In the genomic region with DNA sequence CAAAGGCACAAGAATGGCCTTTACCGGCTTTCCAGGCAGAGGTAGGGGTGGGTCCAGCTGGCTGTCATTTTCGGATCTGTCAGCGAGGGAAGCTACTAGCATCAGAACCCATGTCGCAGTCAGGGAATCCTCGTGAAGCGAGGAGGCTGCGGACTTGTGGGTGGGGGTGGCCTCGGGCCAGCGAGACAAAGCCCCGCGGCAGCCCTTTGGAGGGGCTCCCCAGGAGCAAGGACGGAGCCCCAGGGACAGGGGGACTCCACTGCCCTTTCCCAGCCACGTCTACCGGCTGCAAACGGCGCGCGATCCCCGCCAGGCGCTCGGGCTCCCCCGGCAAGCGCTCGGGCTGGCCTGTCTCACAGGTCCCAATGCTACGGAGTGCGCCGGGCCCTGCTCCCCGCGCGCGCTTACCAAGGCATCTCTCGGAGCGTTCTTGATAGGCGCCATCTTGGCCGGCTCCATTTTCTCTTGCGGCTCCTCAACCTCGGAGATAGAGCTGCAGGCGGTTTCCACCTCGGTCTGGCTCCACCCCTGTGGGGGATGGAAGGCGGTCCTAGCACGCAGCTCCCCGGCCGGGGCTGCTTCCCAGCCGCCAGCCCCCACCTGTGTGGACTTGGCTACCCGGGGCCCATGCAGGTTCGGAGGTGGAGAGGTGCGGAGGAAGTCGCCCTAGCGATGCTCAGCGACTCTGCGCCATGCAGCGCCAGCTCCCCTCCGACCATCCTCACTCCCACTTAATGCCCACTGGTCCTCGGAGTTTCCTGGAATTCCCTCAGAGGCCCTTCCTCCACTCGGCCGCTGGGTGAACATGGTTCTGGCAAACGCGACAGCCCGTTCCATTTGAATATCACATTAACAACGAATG, we compare ENCODE assay signal across 8 mouse cellular contexts. TPM values are rescaled to one million over a fixed set of nuclear protein-coding genes. Genes with fewer than 3 reads are reported as not detected.
DNase-seq lines count a peak whose midpoint lies in the region; ATAC-seq and TF ChIP-seq lines count a peak whose summit lies in the region.

No protein-coding gene starts in this region.

- in situ Hi-C loops in CH12.LX (cut with MboI; ENCODE audit: low pct_ligation_motif_present, low pct_unique_long_range_greater_than_20kb, low sequenced_read_pairs) = no loop called here

- no peaks in the 10 kb centered on the region for H3K27me3 ChIP-seq in CH12.LX (replicated peaks)
- no peaks in the 10 kb centered on the region for H3K27me3 ChIP-seq in forebrain, embryonic 11.5 days (ENCODE audit: control insufficient read depth, insufficient read depth, low read length)
- H3K27me3 ChIP-seq in heart, embryonic 16.5 days (ENCODE audit: control insufficient read depth, insufficient read depth, low read length) = no peaks in the 10 kb centered on the region
- H3K27me3 ChIP-seq in liver, embryonic 14.5 days (ENCODE audit: control insufficient read depth, insufficient read depth, low read length) = no peaks in the 10 kb centered on the region
- H3K27me3 ChIP-seq in neural tube, embryonic 11.5 days (ENCODE audit: control insufficient read depth, insufficient read depth, low read length) = no peaks in the 10 kb centered on the region
- no peaks in the 10 kb centered on the region for H3K27me3 ChIP-seq in stomach, embryonic 16.5 days (ENCODE audit: control insufficient read depth, insufficient read depth, low read length)

- dilution Hi-C loops in CH12.LX (cut with MboI; ENCODE audit: extremely low pct_ligation_motif_present, extremely low pct_unique_long_range_greater_than_20kb, low sequenced_read_pairs) = no loop called here

- peak; percentile 94 for ATAC-seq in forebrain, embryonic 11.5 days (replicated peaks; ENCODE audit: low FRiP score)
- ATAC-seq in heart, embryonic 16.5 days (replicated peaks; ENCODE audit: extremely low read depth, insufficient read depth, low FRiP score) = peak; percentile 93
- ATAC-seq in liver, embryonic 14.5 days (ENCODE audit: insufficient read depth) = peak; percentile 94
- ATAC-seq in neural tube, embryonic 11.5 days (ENCODE audit: insufficient read depth, low FRiP score, low TSS enrichment) = peak; percentile 91
- peak; percentile 94 for ATAC-seq in stomach, embryonic 16.5 days (ENCODE audit: insufficient read depth, low FRiP score)

- H3K79me2 ChIP-seq in CH12.LX (replicated peaks; ENCODE audit: control insufficient read depth, extremely low read depth, insufficient read depth, poor library complexity, severe bottlenecking) = no peaks in the 10 kb centered on the region

- DNase-seq in CH12.LX (ENCODE audit: extremely low read depth) = peak; percentile 64
- peak; percentile 30 for DNase-seq in c-Kit-positive CD71-negative TER-119-negative erythroid progenitor cells, embryonic 14.5 days (ENCODE audit: low read depth)
- DNase-seq in forebrain, embryonic 11.5 days (ENCODE audit: low spot score) = peak; percentile 80
- peak; percentile 70 to 83 for DNase-seq in kidney, postnatal 36 days
- peak; percentile 42 to 55 (median 44) for DNase-seq in liver, embryonic 14.5 days (ENCODE audit: low read depth in 3 of 3, low spot score in 3 of 3)
- DNase-seq in neural tube, embryonic 11.5 days (ENCODE audit: low spot score) = peak; percentile 78

- H3K4me3 ChIP-seq in CH12.LX (replicated peaks in 1 of 3; ENCODE audit: low read depth in 2 of 3, low read length in 2 of 3, poor library complexity in 1 of 3) = peak overlapping the region; percentile 42 to 69 (median 61)
- peak overlapping the region; percentile 48 for H3K4me3 ChIP-seq in forebrain, embryonic 11.5 days (ENCODE audit: low read depth, low read length)
- H3K4me3 ChIP-seq in heart, embryonic 16.5 days (ENCODE audit: low read length) = peak overlapping the region; percentile 59
- peak overlapping the region; percentile 76 to 87 for H3K4me3 ChIP-seq in liver, embryonic 14.5 days (ENCODE audit: insufficient read depth in 1 of 2, low read depth in 2 of 2, low read length in 2 of 2)
- peak overlapping the region; percentile 56 for H3K4me3 ChIP-seq in neural tube, embryonic 11.5 days (ENCODE audit: low read depth, low read length)
- peak overlapping the region; percentile 62 for H3K4me3 ChIP-seq in stomach, embryonic 16.5 days (replicated peaks; ENCODE audit: low read length)

- H3K4me1 ChIP-seq in CH12.LX (ENCODE audit: control insufficient read depth in 1 of 2, insufficient read depth in 2 of 2) = no peaks in the 10 kb centered on the region
- H3K4me1 ChIP-seq in forebrain, embryonic 11.5 days (replicated peaks; ENCODE audit: control insufficient read depth, insufficient read depth, low read length) = no peaks in the 10 kb centered on the region
- no peaks in the 10 kb centered on the region for H3K4me1 ChIP-seq in heart, embryonic 16.5 days (ENCODE audit: control insufficient read depth, insufficient read depth, low read length)
- H3K4me1 ChIP-seq in liver, embryonic 14.5 days (replicated peaks; ENCODE audit: control insufficient read depth in 2 of 2, insufficient read depth in 2 of 2, low read length in 1 of 2) = no peaks in the 10 kb centered on the region; a peak in 1 of 4 replicates
- no peaks in the 10 kb centered on the region for H3K4me1 ChIP-seq in neural tube, embryonic 11.5 days (ENCODE audit: control insufficient read depth, insufficient read depth, low read length)
- H3K4me1 ChIP-seq in stomach, embryonic 16.5 days (ENCODE audit: control insufficient read depth, insufficient read depth, low read length) = no peaks in the 10 kb centered on the region

- no peak for TF ChIP-seq EP300 in CH12.LX (IDR thresholded peaks at IDR 0.05; ENCODE audit: low read length)
- no peak for TF ChIP-seq EP300 in liver, embryonic 14.5 days (IDR thresholded peaks at IDR 0.05; ENCODE audit: low read depth)

- peak overlapping the region; percentile 68 for H3K9ac ChIP-seq in CH12.LX (ENCODE audit: insufficient read depth, low read depth)
- H3K9ac ChIP-seq in forebrain, embryonic 11.5 days (ENCODE audit: low read length) = peak overlapping the region; percentile 68
- H3K9ac ChIP-seq in heart, embryonic 16.5 days (ENCODE audit: low read length) = peak overlapping the region; percentile 74
- peak overlapping the region; percentile 81 for H3K9ac ChIP-seq in liver, embryonic 14.5 days (replicated peaks)
- peak overlapping the region; percentile 74 for H3K9ac ChIP-seq in neural tube, embryonic 11.5 days (ENCODE audit: low read length)
- H3K9ac ChIP-seq in stomach, embryonic 16.5 days (ENCODE audit: low read length) = peak overlapping the region; percentile 82

- no peaks in the 10 kb centered on the region for H3K36me3 ChIP-seq in CH12.LX (replicated peaks in 1 of 2; ENCODE audit: control insufficient read depth in 1 of 2, insufficient read depth in 1 of 2, low read length in 1 of 2)
- no peaks in the 10 kb centered on the region for H3K36me3 ChIP-seq in forebrain, embryonic 11.5 days (ENCODE audit: control insufficient read depth, insufficient read depth, low read length)
- H3K36me3 ChIP-seq in heart, embryonic 16.5 days (ENCODE audit: control insufficient read depth, insufficient read depth) = no peaks in the 10 kb centered on the region
- no peaks in the 10 kb centered on the region for H3K36me3 ChIP-seq in liver, embryonic 14.5 days (replicated peaks; ENCODE audit: control insufficient read depth, insufficient read depth, low read depth)
- H3K36me3 ChIP-seq in neural tube, embryonic 11.5 days (ENCODE audit: control insufficient read depth, insufficient read depth, low read length) = no peaks in the 10 kb centered on the region
- H3K36me3 ChIP-seq in stomach, embryonic 16.5 days (ENCODE audit: control insufficient read depth, insufficient read depth, low read length) = no peaks in the 10 kb centered on the region

- TF ChIP-seq POLR2A in CH12.LX (IDR thresholded peaks at IDR 0.05; ENCODE audit: low read depth, low read length) = peak; percentile 50; the same call in 1 of the 2 replicates

- H3K4me2 ChIP-seq in CH12.LX (ENCODE audit: insufficient read depth, low read depth, poor library complexity, severe bottlenecking) = peak overlapping the region; percentile 7
- H3K4me2 ChIP-seq in forebrain, embryonic 11.5 days (ENCODE audit: low read depth, low read length, severe bottlenecking) = peak overlapping the region; percentile 49
- H3K4me2 ChIP-seq in heart, embryonic 16.5 days (ENCODE audit: low read depth, low read length) = peak overlapping the region; percentile 62
- H3K4me2 ChIP-seq in liver, embryonic 14.5 days (ENCODE audit: low read depth) = peak overlapping the region; percentile 70
- peak overlapping the region; percentile 43 for H3K4me2 ChIP-seq in neural tube, embryonic 11.5 days (ENCODE audit: low read depth)
- peak overlapping the region; percentile 51 for H3K4me2 ChIP-seq in stomach, embryonic 16.5 days (ENCODE audit: low read depth, low read length)

- no peak for TF ChIP-seq CTCF in CH12.LX (conservative IDR thresholded peaks at IDR 0.05 in 1 of 2, IDR thresholded peaks at IDR 0.05 in 1 of 2; ENCODE audit: low read depth in 2 of 2, low read length in 2 of 2)
- no peak for TF ChIP-seq CTCF in liver, embryonic 14.5 days (IDR thresholded peaks at IDR 0.05; ENCODE audit: low read depth)

- H3K9me3 ChIP-seq in CH12.LX (replicated peaks; ENCODE audit: low read length) = no peaks in the 10 kb centered on the region
- no peaks in the 10 kb centered on the region; the same call in 1 of the 2 replicates for H3K9me3 ChIP-seq in forebrain, embryonic 11.5 days (ENCODE audit: control insufficient read depth, low read length)
- H3K9me3 ChIP-seq in heart, embryonic 16.5 days (replicated peaks; ENCODE audit: control insufficient read depth, low read length) = peaks cover 3% of the 10 kb centered on the region; the same call in 1 of the 2 replicates
- no peaks in the 10 kb centered on the region; the same call in 1 of the 2 replicates for H3K9me3 ChIP-seq in liver, embryonic 14.5 days (ENCODE audit: control insufficient read depth, low read length)
- no peaks in the 10 kb centered on the region for H3K9me3 ChIP-seq in neural tube, embryonic 11.5 days (ENCODE audit: control insufficient read depth, low read length)
- peaks cover 6% of the 10 kb centered on the region for H3K9me3 ChIP-seq in stomach, embryonic 16.5 days (replicated peaks; ENCODE audit: control insufficient read depth, low read length)

- 25% methylated on average over 58 of the region's 60 CpGs for WGBS in forebrain, embryonic 11.5 days
- 15% methylated on average over 57 of the region's 60 CpGs for WGBS in heart, embryonic 16.5 days
- 18% methylated on average over 60 of the region's 60 CpGs for WGBS in liver, embryonic 14.5 days (ENCODE audit: insufficient replicate concordance)
- 22% methylated on average over 57 of the region's 60 CpGs for WGBS in neural tube, embryonic 11.5 days
- WGBS in stomach, embryonic 16.5 days = 17% methylated on average over 59 of the region's 60 CpGs

- no peak overlapping the region for H3K27ac ChIP-seq in CH12.LX (ENCODE audit: insufficient read depth, low read depth)
- peak overlapping the region; percentile 50; the same call in 1 of the 2 replicates for H3K27ac ChIP-seq in forebrain, embryonic 11.5 days (ENCODE audit: low read depth, low read length)
- H3K27ac ChIP-seq in heart, embryonic 16.5 days (ENCODE audit: low read length) = peak overlapping the region; percentile 33
- H3K27ac ChIP-seq in liver, embryonic 14.5 days = no peak overlapping the region
- peak overlapping the region; percentile 39; the same call in 1 of the 2 replicates for H3K27ac ChIP-seq in neural tube, embryonic 11.5 days (ENCODE audit: low read depth, low read length)
- peak overlapping the region; percentile 74 for H3K27ac ChIP-seq in stomach, embryonic 16.5 days (ENCODE audit: low read length)

- TF ChIP-seq RAD21 in CH12.LX (IDR thresholded peaks at IDR 0.05; ENCODE audit: low read depth, low read length) = no peak; the same call in 1 of the 2 replicates

RNA-seq across cellular contexts. Expression of a gene that starts 1.6 kb away (rescaled TPM):
- total RNA-seq in CH12.LX (2012; rRNA removed) = 1.7 and 3.1 TPM in 2 replicates
- total RNA-seq in CH12.LX (2014; rRNA removed) = 6.8 and 7.6 TPM in 2 replicates
- polyA plus RNA-seq in CH12.LX (2012; ENCODE audit: insufficient read length, low read depth) = 3.8 and 4.3 TPM in 2 replicates
- 13.6 and 14.6 TPM in 2 replicates for polyA plus RNA-seq in forebrain, embryonic 11.5 days (2014; fragmentation: Nextera tagmentation; extraction: Ambion mirVana)
- 17.6 and 23.5 TPM in 2 replicates for polyA plus RNA-seq in heart, embryonic 16.5 days (2015; fragmentation: Nextera tagmentation; extraction: Ambion mirVana)
- polyA plus RNA-seq in liver, embryonic 14.5 days (2012; rRNA removed) = 2.7 and 3.3 TPM in 2 replicates
- 7.5 and 8.1 TPM in 2 replicates for polyA plus RNA-seq in liver, embryonic 14.5 days (2014; fragmentation: Nextera tagmentation; extraction: Ambion mirVana)
- 15.0 and 15.5 TPM in 2 replicates for polyA plus RNA-seq in neural tube, embryonic 11.5 days (2014; fragmentation: Nextera tagmentation; extraction: Ambion mirVana)
- 11.5 and 12.7 TPM in 2 replicates for polyA plus RNA-seq in stomach, embryonic 16.5 days (2015; fragmentation: Nextera tagmentation; extraction: Ambion mirVana)

RNA-seq across cellular contexts. Expression of a gene that starts 32.5 kb away (rescaled TPM):
- total RNA-seq in CH12.LX (2012; rRNA removed) (655 and 1,096 TPM in 2 replicates), CH12.LX (2014; rRNA removed) (1,645 and 1,646 TPM in 2 replicates)
- 575 and 679 TPM in 2 replicates for polyA plus RNA-seq in CH12.LX (2012; ENCODE audit: insufficient read length, low read depth)
- polyA plus RNA-seq in forebrain, embryonic 11.5 days (2014; fragmentation: Nextera tagmentation; extraction: Ambion mirVana) = 505 and 518 TPM in 2 replicates
- polyA plus RNA-seq in heart, embryonic 16.5 days (2015; fragmentation: Nextera tagmentation; extraction: Ambion mirVana) = 585 and 699 TPM in 2 replicates
- polyA plus RNA-seq in liver, embryonic 14.5 days (2012; rRNA removed) = 99.2 and 148 TPM in 2 replicates
- 133 and 153 TPM in 2 replicates for polyA plus RNA-seq in liver, embryonic 14.5 days (2014; fragmentation: Nextera tagmentation; extraction: Ambion mirVana)
- polyA plus RNA-seq in neural tube, embryonic 11.5 days (2014; fragmentation: Nextera tagmentation; extraction: Ambion mirVana) = 434 and 438 TPM in 2 replicates
- 302 and 332 TPM in 2 replicates for polyA plus RNA-seq in stomach, embryonic 16.5 days (2015; fragmentation: Nextera tagmentation; extraction: Ambion mirVana)

RNA-seq across cellular contexts. Expression of a gene that starts 35.8 kb away (rescaled TPM):
- not detected in 2 replicates for total RNA-seq in CH12.LX (2012; rRNA removed)
- total RNA-seq in CH12.LX (2014; rRNA removed) = not detected in 2 replicates
- polyA plus RNA-seq in CH12.LX (2012; ENCODE audit: insufficient read length, low read depth) = not detected in 2 replicates
- not detected in 2 replicates for polyA plus RNA-seq in forebrain, embryonic 11.5 days (2014; fragmentation: Nextera tagmentation; extraction: Ambion mirVana)
- not detected in 2 replicates for polyA plus RNA-seq in heart, embryonic 16.5 days (2015; fragmentation: Nextera tagmentation; extraction: Ambion mirVana)
- not detected in 2 replicates for polyA plus RNA-seq in liver, embryonic 14.5 days (2012; rRNA removed)
- polyA plus RNA-seq in liver, embryonic 14.5 days (2014; fragmentation: Nextera tagmentation; extraction: Ambion mirVana) = not detected in 2 replicates
- polyA plus RNA-seq in neural tube, embryonic 11.5 days (2014; fragmentation: Nextera tagmentation; extraction: Ambion mirVana) = not detected in 2 replicates
- polyA plus RNA-seq in stomach, embryonic 16.5 days (2015; fragmentation: Nextera tagmentation; extraction: Ambion mirVana) = not detected in 2 replicates

Comparison
In these comparisons a context has a peak if more than half of its experiments do, and no peak if none do; other contexts are left out.
1. DNase-seq: peak in every context shown above with its lines; median percentile 80 in forebrain, embryonic 11.5 days; 78 in neural tube, embryonic 11.5 days; 76 in kidney, postnatal 36 days; 64 in CH12.LX; 44 in liver, embryonic 14.5 days; 30 in c-Kit-positive CD71-negative TER-119-negative erythroid progenitor cells, embryonic 14.5 days.
2. H3K27ac ChIP-seq: peak in forebrain, embryonic 11.5 days (single experiment), heart, embryonic 16.5 days (single experiment), neural tube, embryonic 11.5 days (single experiment) and stomach, embryonic 16.5 days (single experiment); none in CH12.LX (single experiment) and liver, embryonic 14.5 days (single experiment).
3. H3K4me2 ChIP-seq: peak in every context shown above with its lines; median percentile 70 in liver, embryonic 14.5 days; 62 in heart, embryonic 16.5 days; 51 in stomach, embryonic 16.5 days; 49 in forebrain, embryonic 11.5 days; 43 in neural tube, embryonic 11.5 days; 7 in CH12.LX.
4. Peak in every context shown above with its lines, with median percentiles within 50 percentile points of each other: H3K4me3 ChIP-seq, H3K9ac ChIP-seq and ATAC-seq.